ENCODE assay signal across 16 mouse cellular contexts in genomic region chr2:121518106-121518505, GRCm38 (mm10).
"Had no signal": no experiment of that assay in that cellular context is flagged by ENCODE, and none has a peak within 500 bp of the region (broad histone marks: within the 10 kb centered on the region; RNA-seq: fewer than 3 reads in every experiment).

No protein-coding gene starts in this region.

- H3K27ac ChIP-seq: neural tube, embryonic 13.5 days; neural tube, embryonic 15.5 days; stomach, embryonic 15.5 days; stomach, postnatal 0 days had no signal

- H3K9me3 ChIP-seq: neural tube, embryonic 13.5 days; neural tube, embryonic 15.5 days; stomach, embryonic 15.5 days had no signal

- H3K4me2 ChIP-seq: neural tube, embryonic 13.5 days; neural tube, embryonic 15.5 days; stomach, embryonic 15.5 days had no signal

- H3K9ac ChIP-seq: neural tube, embryonic 13.5 days; neural tube, embryonic 15.5 days; stomach, embryonic 15.5 days had no signal

- DNase-seq: retina, postnatal 1 day; right cerebral cortex, adult 18-20 months; right cerebral cortex, postnatal 14 days; right cerebral cortex, postnatal 25 days; right cerebral cortex, postnatal 4 days; spleen, adult 18-20 months; thymus, adult 18-20 months; thymus, adult 2 months; thymus, postnatal 14 days; thymus, postnatal 25 days; thymus, postnatal 36 days; thymus, postnatal 4 days had no signal

- H3K4me3 ChIP-seq: neural tube, embryonic 13.5 days; neural tube, embryonic 15.5 days; stomach, embryonic 15.5 days had no signal

- H3K4me1 ChIP-seq: neural tube, embryonic 13.5 days; neural tube, embryonic 15.5 days; stomach, embryonic 15.5 days had no signal

- H3K27me3 ChIP-seq: neural tube, embryonic 13.5 days; neural tube, embryonic 15.5 days; stomach, embryonic 15.5 days had no signal
